Mouse (Mus musculus): Measurements from ENCODE around the gene Olfr1152.

Gene Olfr1152

GRCm38 (mm10) chr2:87866192-87866591, at the start of gene Olfr1152:
Olfr1152 (plus strand) TSS chr2:87866492.
- ATAC-seq (ENCODE audit: insufficient number of reproducible peaks, low FRiP score, low TSS enrichment) = no peak

GRCm38 (mm10) chr2:87830233-87830632, 36.1 kb upstream of the Olfr1152 start, which contains the start of gene Olfr1148:
Olfr1148 (plus strand) TSS chr2:87830533.
- no peak for ATAC-seq (ENCODE audit: insufficient number of reproducible peaks, low FRiP score, low TSS enrichment)

- no peak for ATAC-seq (ENCODE audit: insufficient number of reproducible peaks, low FRiP score, low TSS enrichment)
Observed at GRCm38 (mm10) chr2:87843693-87844092, 22.6 kb upstream of the Olfr1152 start, which contains the start of gene Olfr1150-ps1. Olfr1150-ps1 (plus strand) TSS chr2:87843993.

- ATAC-seq (ENCODE audit: insufficient number of reproducible peaks, low FRiP score, low TSS enrichment) = no peak
Observed at GRCm38 (mm10) chr2:87855562-87855961, 10.7 kb upstream of the Olfr1152 start, which contains the start of gene Olfr1151. Olfr1151 (plus strand) TSS chr2:87855862.

GRCm38 (mm10) chr2:87894662-87895061, 28.4 kb downstream of the Olfr1152 start, which contains the start of gene Olfr1153:
Olfr1153 (plus strand) TSS chr2:87894962.
- ATAC-seq (ENCODE audit: insufficient number of reproducible peaks, low FRiP score, low TSS enrichment) = no peak

- ATAC-seq (ENCODE audit: insufficient number of reproducible peaks, low FRiP score, low TSS enrichment) = no peak
Observed at GRCm38 (mm10) chr2:87905066-87905465, 38.8 kb downstream of the Olfr1152 start, which contains the start of gene Olfr1154. Olfr1154 (minus strand) TSS chr2:87905166.

All from cerebellum, adult (tissue).